Mouse (Mus musculus): ENCODE data around the gene Gm20696. TPM values are rescaled to one million over a fixed set of nuclear protein-coding genes. Genes with fewer than 3 reads are reported as not detected.

Gene Gm20696
- polyA plus RNA-seq, 1 experiment from 2014 or later = 5.3 TPM

DNA sequence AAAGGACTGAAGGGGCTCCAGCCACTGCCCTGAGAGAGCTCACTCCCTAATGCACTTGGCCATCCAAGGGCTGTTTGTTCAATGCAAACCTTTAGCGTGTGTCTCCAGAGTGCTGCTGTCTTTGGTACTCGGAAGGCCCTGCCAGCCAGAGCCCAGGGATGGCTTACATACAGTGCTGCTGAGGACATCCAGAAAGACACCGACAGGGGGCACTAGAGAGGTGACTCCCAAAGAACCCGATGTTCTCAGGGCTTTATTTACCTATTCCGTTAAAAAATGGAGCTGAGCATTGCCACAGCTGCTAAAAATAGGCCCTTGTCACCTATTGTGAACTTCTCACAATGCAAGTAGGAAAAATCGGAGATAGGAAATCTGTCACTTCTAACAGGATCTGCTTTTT, 54.7 kb downstream of the Gm20696 start:
- Histone ChIP-seq H3K27me3 (ENCODE audit: control insufficient read depth, insufficient read depth, low read length) (no peaks in the 10 kb centered on the region), H3K4me2 (ENCODE audit: low read depth, low read length, severe bottlenecking) (no peak overlapping the region), H3K4me1 (replicated peaks; ENCODE audit: control insufficient read depth, insufficient read depth, low read length) (peaks cover 5% of the 10 kb centered on the region), H3K9me3 (ENCODE audit: control insufficient read depth, low read length) (no peaks in the 10 kb centered on the region), H3K36me3 (ENCODE audit: control insufficient read depth, insufficient read depth, low read length) (no peaks in the 10 kb centered on the region), H3K4me3 (ENCODE audit: low read depth, low read length) (no peak overlapping the region), H3K9ac (ENCODE audit: low read length) (no peak overlapping the region), H3K27ac (ENCODE audit: low read depth, low read length) (no peak overlapping the region)
- DNase-seq (ENCODE audit: low spot score) = no peak
- no peak for ATAC-seq (replicated peaks; ENCODE audit: low FRiP score)
- WGBS = 64% methylated on average over 6 of the region's 6 CpGs

- H3K9me3 ChIP-seq (ENCODE audit: control insufficient read depth, low read length) = no peaks in the 10 kb centered on the region
- H3K4me3 ChIP-seq (ENCODE audit: low read depth, low read length) = no peak overlapping the region
- H3K4me1 ChIP-seq (replicated peaks; ENCODE audit: control insufficient read depth, insufficient read depth, low read length) = peaks cover 5% of the 10 kb centered on the region
- H3K9ac ChIP-seq (ENCODE audit: low read length) = no peak overlapping the region
- no peak for DNase-seq (ENCODE audit: low spot score)
- no peaks in the 10 kb centered on the region for H3K27me3 ChIP-seq (ENCODE audit: control insufficient read depth, insufficient read depth, low read length)
- no peaks in the 10 kb centered on the region for H3K36me3 ChIP-seq (ENCODE audit: control insufficient read depth, insufficient read depth, low read length)
- H3K27ac ChIP-seq (ENCODE audit: low read depth, low read length) = no peak overlapping the region
- no peak overlapping the region for H3K4me2 ChIP-seq (ENCODE audit: low read depth, low read length, severe bottlenecking)
- no peak for ATAC-seq (replicated peaks; ENCODE audit: low FRiP score)
- 63% methylated on average over 14 of the region's 14 CpGs for WGBS
Measured at GRCm38 (mm10) chr6:99610454-99611427, 55.9 kb downstream of the Gm20696 start.

DNA sequence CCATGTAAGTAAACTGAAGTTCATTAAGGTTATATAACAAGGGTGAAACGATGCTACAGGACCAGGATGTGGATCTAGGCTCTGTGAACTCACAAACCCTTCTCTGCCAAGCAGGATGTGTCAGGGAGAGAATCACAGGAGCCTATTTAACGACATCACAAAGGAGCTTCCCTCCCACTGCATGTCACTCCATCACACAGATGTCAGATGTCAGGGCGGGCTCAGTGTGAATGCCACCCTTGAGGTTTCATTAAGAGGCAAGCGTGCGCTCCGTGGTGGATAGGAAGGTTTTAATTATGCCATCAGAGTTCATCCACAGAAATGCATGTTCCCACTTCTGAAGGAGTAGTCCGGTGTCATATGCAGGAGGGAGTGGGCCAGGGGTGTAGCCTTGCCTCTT, 60.5 kb downstream of the Gm20696 start:
- Histone ChIP-seq H3K4me1 (replicated peaks; ENCODE audit: control insufficient read depth, insufficient read depth, low read length) (no peaks in the 10 kb centered on the region), H3K36me3 (ENCODE audit: control insufficient read depth, insufficient read depth, low read length) (no peaks in the 10 kb centered on the region), H3K4me2 (ENCODE audit: low read depth, low read length, severe bottlenecking) (no peak overlapping the region), H3K9ac (ENCODE audit: low read length) (no peak overlapping the region), H3K27ac (ENCODE audit: low read depth, low read length) (no peak overlapping the region), H3K9me3 (ENCODE audit: control insufficient read depth, low read length) (no peaks in the 10 kb centered on the region), H3K4me3 (ENCODE audit: low read depth, low read length) (no peak overlapping the region), H3K27me3 (ENCODE audit: control insufficient read depth, insufficient read depth, low read length) (no peaks in the 10 kb centered on the region)
- DNase-seq (ENCODE audit: low spot score) (no peak), ATAC-seq (replicated peaks; ENCODE audit: low FRiP score) (no peak)
- WGBS = 76% methylated on average over 7 of the region's 7 CpGs

- no peaks in the 10 kb centered on the region for H3K9me3 ChIP-seq (ENCODE audit: control insufficient read depth, low read length)
- no peak overlapping the region for H3K9ac ChIP-seq (ENCODE audit: low read length)
- H3K36me3 ChIP-seq (ENCODE audit: control insufficient read depth, insufficient read depth, low read length) = no peaks in the 10 kb centered on the region
- no peak for ATAC-seq (replicated peaks; ENCODE audit: low FRiP score)
- no peak overlapping the region for H3K27ac ChIP-seq (ENCODE audit: low read depth, low read length)
- no peaks in the 10 kb centered on the region for H3K27me3 ChIP-seq (ENCODE audit: control insufficient read depth, insufficient read depth, low read length)
- H3K4me2 ChIP-seq (ENCODE audit: low read depth, low read length, severe bottlenecking) = no peak overlapping the region
- no peaks in the 10 kb centered on the region for H3K4me1 ChIP-seq (replicated peaks; ENCODE audit: control insufficient read depth, insufficient read depth, low read length)
- DNase-seq (ENCODE audit: low spot score) = no peak
- no peak overlapping the region for H3K4me3 ChIP-seq (ENCODE audit: low read depth, low read length)
- 78% methylated on average over 2 of the region's 2 CpGs for WGBS
Measured at GRCm38 (mm10) chr6:99604758-99605157, 61.8 kb downstream of the Gm20696 start.

- WGBS = 91% methylated on average over 7 of the region's 7 CpGs
- Histone ChIP-seq H3K9me3 (ENCODE audit: control insufficient read depth, low read length) (no peaks in the 10 kb centered on the region), H3K4me3 (ENCODE audit: low read depth, low read length) (no peak overlapping the region), H3K27ac (ENCODE audit: low read depth, low read length) (no peak overlapping the region), H3K36me3 (ENCODE audit: control insufficient read depth, insufficient read depth, low read length) (no peaks in the 10 kb centered on the region), H3K4me2 (ENCODE audit: low read depth, low read length, severe bottlenecking) (no peak overlapping the region), H3K9ac (ENCODE audit: low read length) (no peak overlapping the region), H3K4me1 (replicated peaks; ENCODE audit: control insufficient read depth, insufficient read depth, low read length) (0 out of 2 replicates have a peak, but pooled peaks cover 2% of the 10 kb centered on the region), H3K27me3 (ENCODE audit: control insufficient read depth, insufficient read depth, low read length) (no peaks in the 10 kb centered on the region)
- ATAC-seq (replicated peaks; ENCODE audit: low FRiP score) = no peak
- DNase-seq (ENCODE audit: low spot score) = no peak
Measured at GRCm38 (mm10) chr6:99602434-99602833, 64.2 kb downstream of the Gm20696 start.

- no peak overlapping the region for H3K4me3 ChIP-seq (ENCODE audit: low read depth, low read length)
- no peak for ATAC-seq (replicated peaks; ENCODE audit: low FRiP score)
- no peak overlapping the region for H3K9ac ChIP-seq (ENCODE audit: low read length)
- H3K27me3 ChIP-seq (ENCODE audit: control insufficient read depth, insufficient read depth, low read length) = no peaks in the 10 kb centered on the region
- no peak overlapping the region for H3K27ac ChIP-seq (ENCODE audit: low read depth, low read length)
- H3K4me2 ChIP-seq (ENCODE audit: low read depth, low read length, severe bottlenecking) = no peak overlapping the region
- H3K4me1 ChIP-seq (replicated peaks; ENCODE audit: control insufficient read depth, insufficient read depth, low read length) = 0 out of 2 replicates have a peak, but pooled peaks cover 2% of the 10 kb centered on the region
- H3K9me3 ChIP-seq (ENCODE audit: control insufficient read depth, low read length) = no peaks in the 10 kb centered on the region
- 79% methylated on average over 8 of the region's 8 CpGs for WGBS
- no peak for DNase-seq (ENCODE audit: low spot score)
- H3K36me3 ChIP-seq (ENCODE audit: control insufficient read depth, insufficient read depth, low read length) = no peaks in the 10 kb centered on the region
Measured at GRCm38 (mm10) chr6:99600886-99601285, 65.7 kb downstream of the Gm20696 start.

GRCm38 (mm10) chr6:99600168-99600793, 66.3 kb downstream of the Gm20696 start:
- 39% methylated on average over 10 of the region's 10 CpGs for WGBS

GRCm38 (mm10) chr6:99599651-99600050, 66.9 kb downstream of the Gm20696 start:
- H3K4me1 ChIP-seq (replicated peaks; ENCODE audit: control insufficient read depth, insufficient read depth, low read length) = 0 out of 2 replicates have a peak, but pooled peaks cover 2% of the 10 kb centered on the region
- DNase-seq (ENCODE audit: low spot score) (no peak), ATAC-seq (replicated peaks; ENCODE audit: low FRiP score) (no peak)
- 29% methylated on average over 8 of the region's 8 CpGs for WGBS
- no peaks in the 10 kb centered on the region for H3K9me3 ChIP-seq (ENCODE audit: control insufficient read depth, low read length)
- H3K27ac ChIP-seq (ENCODE audit: low read depth, low read length) = no peak overlapping the region
- no peaks in the 10 kb centered on the region for H3K36me3 ChIP-seq (ENCODE audit: control insufficient read depth, insufficient read depth, low read length)
- no peaks in the 10 kb centered on the region for H3K27me3 ChIP-seq (ENCODE audit: control insufficient read depth, insufficient read depth, low read length)
- no peak overlapping the region for H3K4me2 ChIP-seq (ENCODE audit: low read depth, low read length, severe bottlenecking)
- no peak overlapping the region for H3K4me3 ChIP-seq (ENCODE audit: low read depth, low read length)
- 0 out of 2 replicates have a peak overlapping the region, but pooled peaks have one; percentile 14 for H3K9ac ChIP-seq (ENCODE audit: low read length)

More at GRCm38 (mm10) chr6:99600168-99600793, 66.3 kb downstream of the Gm20696 start:
- Histone ChIP-seq H3K36me3 (ENCODE audit: control insufficient read depth, insufficient read depth, low read length) (no peaks in the 10 kb centered on the region), H3K4me1 (replicated peaks; ENCODE audit: control insufficient read depth, insufficient read depth, low read length) (0 out of 2 replicates have a peak, but pooled peaks cover 2% of the 10 kb centered on the region), H3K4me3 (ENCODE audit: low read depth, low read length) (no peak overlapping the region), H3K4me2 (ENCODE audit: low read depth, low read length, severe bottlenecking) (no peak overlapping the region), H3K27me3 (ENCODE audit: control insufficient read depth, insufficient read depth, low read length) (no peaks in the 10 kb centered on the region), H3K27ac (ENCODE audit: low read depth, low read length) (no peak overlapping the region), H3K9me3 (ENCODE audit: control insufficient read depth, low read length) (no peaks in the 10 kb centered on the region), H3K9ac (ENCODE audit: low read length) (no peak overlapping the region)
- ATAC-seq (replicated peaks; ENCODE audit: low FRiP score) (no peak), DNase-seq (ENCODE audit: low spot score) (peak; percentile 70)

All from forebrain, embryonic 11.5 days (tissue).